Mouse (Mus musculus) hematopoietic stem cell, adult 5-6 weeks (primary cell): Measurements from ENCODE around the gene Ces2c. TPM values are rescaled to one million over a fixed set of nuclear protein-coding genes. Genes with fewer than 3 reads are reported as not detected.
"Not testable (repeated sequence)": the region's sequence is repeated elsewhere in the genome, so short reads cannot be mapped to it uniquely, and the experiment has no call there.

Experiments
- ATAC-seq, 2 experiments: fragments of 125-278 bp in 1 of 2; replicated peaks in 1 of 2; 2 replicates each; pipeline ENCODE4 v1.8.0; 2016 to 2017; ENCODE audit warnings: inconsistent platforms in 2 of 2, mild to moderate bottlenecking in 2 of 2, moderate number of reproducible peaks in 2 of 2, low read depth in 1 of 2, moderate TSS enrichment in 1 of 2; ENCODE audit not compliant: low FRiP score in 2 of 2, poor library complexity in 2 of 2, severe bottlenecking in 2 of 2, insufficient read depth in 1 of 2, low TSS enrichment in 1 of 2
- total RNA-seq: library from RNA; stranded (forward); fragments of 172-1452, 232-1000 nt; gene quantifications from 2 replicates; pipeline ENCODE4 v1.2.3, GENCODE M21; 2017

Gene Ces2c
- 0.89 TPM in 1 of 2 replicates, not detected in the other for total RNA-seq

- peak in 1 of 2 experiments; percentile 22; a peak in 1 of 4 replicates for ATAC-seq
These were observed at the start of gene Ces2c for GRCm38 (mm10) chr8:104846831-104847230. Gene Ces2c (plus strand): TSS chr8:104847068.

GRCm38 (mm10) chr8:104799385-104799784, 47.5 kb upstream of the Ces2c start:
- ATAC-seq = no peak

DNA sequence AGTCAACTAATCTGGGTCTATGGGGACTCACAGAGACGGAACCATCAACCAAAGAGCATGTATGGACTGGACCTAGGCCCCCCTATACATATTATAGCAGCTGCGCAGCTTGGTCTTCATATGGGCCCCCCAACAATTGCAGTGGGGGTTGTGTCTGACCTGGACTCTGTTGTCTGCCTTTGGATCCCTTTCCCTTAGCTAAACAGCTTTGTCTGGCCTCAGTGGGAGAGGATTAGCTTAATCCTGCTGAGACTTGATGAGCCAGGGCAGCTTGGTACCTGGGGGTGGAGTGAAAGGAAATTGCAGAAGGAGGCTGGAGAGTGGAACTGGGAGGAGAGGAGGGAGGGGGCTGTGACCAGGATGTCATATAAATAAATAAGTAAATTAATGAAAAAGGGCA, 40.7 kb upstream of the Ces2c start:
- no peak for ATAC-seq

DNA sequence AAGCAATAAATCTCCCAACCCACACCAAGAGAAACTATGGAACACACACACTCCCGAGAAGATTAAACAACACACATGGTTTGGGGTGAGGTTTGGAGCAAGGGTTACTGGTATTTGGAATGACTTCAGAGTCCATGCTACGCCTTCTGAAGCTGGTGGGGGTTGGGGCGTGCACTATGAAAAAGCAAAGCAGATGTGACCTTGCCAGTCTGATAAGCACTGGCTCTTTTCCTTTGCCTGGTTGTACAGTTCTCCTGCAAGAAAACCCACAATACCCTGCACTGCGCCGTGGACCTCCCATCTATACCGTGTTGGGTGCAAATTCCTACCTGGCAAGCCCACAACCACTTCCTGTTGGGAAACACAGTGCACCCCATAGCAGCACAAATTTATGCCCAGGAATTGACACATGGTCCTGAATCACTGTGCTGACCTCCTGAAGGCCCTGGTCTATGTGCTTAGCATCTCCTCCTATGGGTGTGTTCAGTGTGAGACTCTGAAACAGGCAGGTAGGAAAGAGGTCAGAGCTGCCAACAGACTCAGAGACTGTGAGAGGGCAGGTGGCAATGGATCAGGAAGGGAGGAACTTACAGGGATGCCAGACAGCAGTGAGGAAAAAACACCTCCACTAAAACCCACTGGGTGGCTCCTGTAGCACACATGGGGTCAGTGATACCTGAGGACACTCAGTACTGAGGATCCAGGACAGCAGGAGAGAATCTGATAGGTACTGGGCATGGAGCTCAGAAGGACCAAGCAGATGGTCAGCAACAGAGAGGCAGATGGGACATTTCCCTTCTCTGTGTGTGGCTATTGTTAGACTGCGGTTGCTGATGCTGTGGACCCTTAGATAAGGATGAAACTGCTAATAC, 38.1 kb upstream of the Ces2c start:
- no peak for ATAC-seq

DNA sequence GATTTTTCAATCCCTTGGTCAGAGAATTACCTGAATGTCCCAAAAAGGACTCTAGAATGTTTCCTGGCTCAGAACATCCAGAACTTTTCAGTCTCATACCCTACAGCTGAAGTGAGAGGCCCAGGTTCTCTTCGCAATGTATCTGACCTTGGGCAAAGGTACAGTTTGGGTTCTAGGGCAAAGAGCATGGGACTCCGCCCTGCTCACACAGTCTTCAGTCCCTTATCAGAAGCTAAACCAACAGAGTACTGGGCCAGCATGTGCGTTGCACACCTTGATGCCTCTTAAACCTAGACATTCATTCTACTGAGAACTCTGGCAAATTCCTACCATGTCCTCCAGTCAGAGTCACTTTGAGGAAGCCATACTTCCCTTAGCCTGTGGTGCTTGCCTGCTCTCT, 37.4 kb upstream of the Ces2c start:
- ATAC-seq = no peak

DNA sequence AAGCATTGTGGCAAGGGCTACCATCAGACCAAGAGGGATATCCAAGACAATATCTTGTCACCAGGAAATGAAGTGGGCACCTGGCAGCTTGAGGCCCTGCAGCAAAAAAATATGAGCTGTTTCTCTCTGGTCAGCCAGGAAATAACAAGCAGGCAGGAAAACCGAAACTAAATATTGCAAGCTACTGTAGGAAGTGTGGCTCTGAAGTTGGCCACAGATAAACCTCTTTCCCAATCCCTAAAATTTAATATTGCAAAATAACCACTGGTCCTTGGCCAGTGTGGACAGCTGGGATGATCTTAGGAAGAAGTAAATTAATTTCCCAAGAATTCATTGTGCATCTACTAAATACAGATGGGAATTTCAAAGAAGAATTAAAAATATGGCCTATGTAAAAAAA, 20.0 kb upstream of the Ces2c start:
- no peak for ATAC-seq

DNA sequence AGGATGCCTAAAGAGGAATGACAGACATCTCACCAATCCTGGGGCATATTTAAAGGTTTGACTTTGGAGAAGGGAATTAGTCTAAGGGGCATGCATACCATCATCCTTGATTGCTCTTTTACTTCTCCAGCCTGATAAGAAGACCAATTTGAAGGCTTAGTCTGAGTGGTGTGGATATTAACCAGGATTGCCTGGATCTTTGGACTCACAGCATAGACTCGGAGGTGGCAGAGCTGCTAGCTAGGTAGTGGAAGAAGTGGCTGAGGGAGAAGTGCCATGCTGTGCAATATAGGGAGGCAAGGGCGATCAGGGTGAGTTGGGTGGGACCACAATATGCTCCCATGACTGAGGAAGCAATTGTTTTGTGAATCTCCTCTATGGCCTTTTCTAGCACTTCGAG, 18.6 kb upstream of the Ces2c start:
- no peak for ATAC-seq

- ATAC-seq = no peak
These were observed 15.4 kb upstream of the Ces2c start, which contains the start of gene Ces2b for GRCm38 (mm10) chr8:104831440-104831839. Gene Ces2b (plus strand): TSS chr8:104831572.

DNA sequence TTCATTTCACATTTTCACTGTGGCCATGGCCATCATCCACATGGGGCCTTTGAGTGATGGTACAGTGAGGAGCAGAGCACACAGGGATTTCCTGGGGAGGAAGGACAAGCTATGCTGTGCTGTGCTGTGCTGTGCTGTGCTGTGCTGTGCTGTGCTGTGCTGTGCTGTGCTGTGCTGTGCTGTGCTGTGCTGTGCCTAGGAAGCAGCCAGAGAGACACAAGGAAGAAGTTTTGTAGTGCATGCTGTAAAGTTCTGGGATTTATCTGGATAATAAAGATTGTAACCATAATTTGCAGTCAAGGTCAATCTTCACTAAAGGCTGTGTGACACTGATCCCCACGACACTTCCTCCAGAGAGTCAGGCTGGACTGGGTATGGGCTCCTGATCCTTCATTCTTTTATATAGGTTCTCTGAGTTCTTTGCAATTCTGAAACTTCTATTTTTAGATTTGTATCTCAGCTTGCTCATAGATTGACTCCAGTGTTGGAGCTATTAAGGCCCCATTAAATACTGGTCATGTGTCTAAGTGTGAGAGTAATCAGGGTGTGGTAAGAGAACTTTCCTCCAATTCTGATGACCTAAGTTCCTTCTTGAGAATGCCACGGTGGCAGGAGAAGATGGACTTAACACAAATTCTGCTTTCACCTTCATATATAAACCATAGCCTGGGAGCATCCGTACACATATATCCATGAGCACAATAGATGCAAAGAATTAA, 5.3 kb upstream of the Ces2c start:
- no peak for ATAC-seq

GRCm38 (mm10) chr8:104847741-104848462, 1.0 kb downstream of the Ces2c start:
- peak in 1 of 2 experiments; percentile 51; a peak in 1 of 4 replicates for ATAC-seq

DNA sequence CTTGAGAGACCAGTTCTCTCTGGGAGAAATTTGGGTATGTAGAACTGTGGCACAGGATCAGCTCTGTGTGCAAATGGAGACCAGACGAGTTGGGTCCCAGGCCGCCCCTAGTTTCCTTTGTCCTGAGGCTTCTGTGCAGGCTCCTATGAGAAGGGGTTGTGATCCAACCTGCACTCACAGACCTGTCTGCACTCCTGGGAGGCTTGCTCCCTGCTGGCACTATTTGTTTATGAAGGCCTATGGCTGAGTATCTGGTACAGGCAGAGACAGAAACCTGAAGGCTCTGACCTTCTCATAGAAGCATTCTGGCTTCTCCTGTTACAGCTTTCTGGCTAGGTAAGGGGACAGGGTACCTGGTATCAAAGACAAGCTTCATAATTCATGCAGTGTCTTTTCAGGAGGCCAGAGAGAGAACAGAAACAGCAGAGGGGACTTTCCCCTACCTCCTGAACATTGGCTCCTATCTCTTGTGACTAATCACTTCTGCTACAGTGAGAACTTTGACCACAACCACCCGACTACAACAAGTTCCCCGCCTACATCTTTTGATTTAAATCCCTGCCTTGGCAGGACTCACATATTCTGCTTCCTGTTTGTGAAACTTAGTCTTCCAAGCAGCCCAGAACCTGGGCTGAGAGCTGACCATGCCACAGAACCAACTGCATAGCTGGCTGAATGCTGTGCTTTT, 20.1 kb downstream of the Ces2c start:
- peak; percentile 99 to 100 for ATAC-seq

DNA sequence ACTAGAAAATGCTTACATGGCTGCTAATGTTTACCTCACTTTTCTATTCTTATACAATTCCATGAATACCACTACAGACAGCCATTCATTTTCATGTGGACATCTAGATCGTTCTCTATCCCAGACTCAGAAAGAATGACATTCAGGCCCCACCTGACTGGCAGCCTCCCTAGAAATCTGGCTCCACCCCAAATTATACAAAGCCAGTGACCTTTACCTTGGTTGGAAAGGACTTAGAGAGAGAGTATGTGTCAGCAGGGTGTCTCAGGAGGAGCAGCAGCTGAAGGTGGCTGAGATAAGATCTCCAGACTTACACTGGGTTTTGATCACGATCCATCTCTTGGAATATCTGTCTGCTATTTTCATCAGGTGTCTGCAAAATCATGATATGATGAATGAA, 22.0 kb downstream of the Ces2c start:
- not testable (repeated sequence) for ATAC-seq

DNA sequence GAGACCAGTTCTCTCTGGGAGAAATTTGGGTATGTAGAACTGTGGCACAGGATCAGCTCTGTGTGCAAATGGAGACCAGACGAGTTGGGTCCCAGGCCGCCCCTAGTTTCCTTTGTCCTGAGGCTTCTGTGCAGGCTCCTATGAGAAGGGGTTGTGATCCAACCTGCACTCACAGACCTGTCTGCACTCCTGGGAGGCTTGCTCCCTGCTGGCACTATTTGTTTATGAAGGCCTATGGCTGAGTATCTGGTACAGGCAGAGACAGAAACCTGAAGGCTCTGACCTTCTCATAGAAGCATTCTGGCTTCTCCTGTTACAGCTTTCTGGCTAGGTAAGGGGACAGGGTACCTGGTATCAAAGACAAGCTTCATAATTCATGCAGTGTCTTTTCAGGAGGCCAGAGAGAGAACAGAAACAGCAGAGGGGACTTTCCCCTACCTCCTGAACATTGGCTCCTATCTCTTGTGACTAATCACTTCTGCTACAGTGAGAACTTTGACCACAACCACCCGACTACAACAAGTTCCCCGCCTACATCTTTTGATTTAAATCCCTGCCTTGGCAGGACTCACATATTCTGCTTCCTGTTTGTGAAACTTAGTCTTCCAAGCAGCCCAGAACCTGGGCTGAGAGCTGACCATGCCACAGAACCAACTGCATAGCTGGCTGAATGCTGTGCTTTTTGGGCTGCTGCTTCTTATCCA, 39.5 kb downstream of the Ces2c start:
- peak; percentile 99 to 100 for ATAC-seq

DNA sequence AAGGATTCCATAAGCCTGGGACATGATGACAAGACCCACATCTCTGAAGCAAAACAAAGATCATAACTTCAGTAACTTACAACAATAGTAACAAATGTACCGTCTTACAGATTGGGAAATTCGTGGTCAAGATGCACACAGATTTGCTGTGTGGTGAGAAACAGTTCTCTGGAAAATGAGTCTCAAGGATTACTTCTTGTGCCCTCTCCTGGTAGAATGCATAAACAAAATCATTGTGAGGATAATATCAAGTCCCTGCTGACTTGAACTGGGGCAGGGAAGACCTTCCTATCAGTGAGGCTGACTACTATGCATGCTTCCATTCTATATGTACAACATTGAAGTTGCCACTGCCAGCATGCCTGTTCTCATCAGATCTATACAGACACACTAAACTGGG, 54.9 kb downstream of the Ces2c start:
- no peak for ATAC-seq
